Mouse (Mus musculus): ENCODE results near the gene Rpl28.

Gene Rpl28

DNA sequence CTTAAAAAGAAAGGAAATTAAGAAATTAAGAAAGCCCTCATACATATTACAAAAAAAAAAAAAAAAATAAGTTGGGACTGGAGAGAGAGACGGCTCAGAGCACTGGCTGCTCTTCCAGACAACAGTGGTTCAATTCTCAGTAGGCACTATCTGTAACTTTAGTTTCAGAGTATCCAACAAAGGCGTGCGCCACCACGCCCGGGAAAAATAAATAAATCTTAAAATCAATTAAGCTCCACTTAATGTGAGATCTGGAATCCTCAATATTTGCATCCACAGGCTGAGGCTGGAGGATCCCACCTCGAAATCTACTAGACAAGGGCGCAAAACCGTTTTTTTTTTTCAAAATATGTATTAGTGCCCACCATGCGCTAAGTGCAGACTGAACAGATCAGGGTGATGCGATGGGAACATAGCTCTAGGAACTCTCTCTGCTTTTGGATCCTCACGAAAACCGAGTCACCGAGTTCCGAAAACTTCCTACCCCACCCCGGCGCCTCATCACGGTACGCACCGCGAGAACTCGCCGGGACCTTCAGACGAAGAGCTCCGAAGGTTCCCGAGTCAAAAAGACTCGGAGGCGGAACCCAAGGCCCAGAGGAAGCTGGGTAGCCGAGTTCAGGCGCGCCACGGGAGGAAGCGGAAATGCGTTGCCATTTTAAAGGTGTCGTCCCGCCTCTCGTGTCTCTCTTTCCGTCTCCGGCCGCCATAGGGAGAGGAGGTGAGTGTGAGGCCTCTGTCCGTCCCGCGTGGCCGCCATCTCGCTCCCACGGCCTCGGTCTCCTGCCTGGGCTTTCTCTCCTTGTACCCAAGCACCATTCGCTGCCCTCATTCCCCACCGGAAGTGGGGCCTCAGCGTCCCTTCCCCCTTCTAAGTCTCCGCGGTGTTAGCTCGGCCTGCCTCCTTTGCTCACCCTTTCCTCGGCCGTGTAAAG, at the start of gene Rpl28:
Gene Rpl28 (plus strand): TSS at position 597 of the 935 bp plus-strand sequence.
- DNase-seq: peak; percentile 98

- no peak for DNase-seq
These were observed 49.3 kb upstream of the Rpl28 start for GRCm38 (mm10) chr7:4743354-4743753.

DNA sequence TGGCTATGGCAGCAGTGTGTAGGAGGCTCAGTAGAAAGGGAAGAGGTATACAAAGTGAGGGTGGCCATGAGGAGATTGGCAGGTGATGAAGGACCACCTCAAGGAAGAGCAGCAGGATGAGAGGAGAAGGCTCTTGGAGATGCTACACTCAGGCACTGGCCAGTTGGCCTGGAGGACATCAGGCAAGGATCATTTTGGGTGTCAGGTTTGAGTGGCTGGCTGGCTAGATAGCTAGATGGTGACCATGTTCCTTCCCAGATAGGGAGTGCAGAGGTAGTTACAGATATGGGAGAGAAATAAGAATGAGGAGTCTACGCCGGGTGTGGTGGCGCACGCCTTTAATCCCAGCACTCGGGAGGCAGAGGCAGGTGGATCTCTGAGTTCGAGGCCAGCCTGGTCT, 47.8 kb upstream of the Rpl28 start:
- no peak for DNase-seq

DNA sequence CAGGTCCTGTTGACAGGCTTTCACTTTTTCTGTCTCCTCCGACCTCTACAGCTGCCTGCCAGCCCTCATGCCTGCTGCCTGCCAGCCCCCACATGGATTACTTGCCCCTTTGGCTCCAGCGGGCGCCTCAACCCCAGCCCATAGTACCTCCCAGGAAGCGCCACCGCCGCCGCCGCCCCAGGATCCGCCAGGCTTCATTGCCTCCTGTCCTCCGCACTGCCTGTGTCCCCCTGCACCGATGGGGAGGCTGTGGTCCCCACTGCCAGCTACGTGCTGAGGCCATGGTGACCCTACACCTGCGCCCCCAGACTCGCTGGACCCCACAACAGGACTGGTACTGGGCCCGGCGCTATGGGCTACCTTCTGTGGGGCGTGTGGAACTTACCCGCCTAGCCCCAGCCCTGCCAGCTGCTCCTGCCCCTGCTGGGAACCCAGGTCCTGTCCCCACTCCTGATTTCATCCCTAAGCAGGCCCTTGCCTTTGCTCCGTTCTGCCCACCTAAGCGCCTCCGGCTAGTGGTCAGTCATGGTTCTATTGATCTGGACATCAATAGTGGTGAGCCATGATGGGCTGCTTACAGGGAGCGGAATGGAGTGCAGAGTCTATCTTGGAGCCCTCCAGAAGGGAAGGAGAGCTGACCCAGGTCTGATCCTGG, 46.2 kb upstream of the Rpl28 start:
- no peak for DNase-seq

DNA sequence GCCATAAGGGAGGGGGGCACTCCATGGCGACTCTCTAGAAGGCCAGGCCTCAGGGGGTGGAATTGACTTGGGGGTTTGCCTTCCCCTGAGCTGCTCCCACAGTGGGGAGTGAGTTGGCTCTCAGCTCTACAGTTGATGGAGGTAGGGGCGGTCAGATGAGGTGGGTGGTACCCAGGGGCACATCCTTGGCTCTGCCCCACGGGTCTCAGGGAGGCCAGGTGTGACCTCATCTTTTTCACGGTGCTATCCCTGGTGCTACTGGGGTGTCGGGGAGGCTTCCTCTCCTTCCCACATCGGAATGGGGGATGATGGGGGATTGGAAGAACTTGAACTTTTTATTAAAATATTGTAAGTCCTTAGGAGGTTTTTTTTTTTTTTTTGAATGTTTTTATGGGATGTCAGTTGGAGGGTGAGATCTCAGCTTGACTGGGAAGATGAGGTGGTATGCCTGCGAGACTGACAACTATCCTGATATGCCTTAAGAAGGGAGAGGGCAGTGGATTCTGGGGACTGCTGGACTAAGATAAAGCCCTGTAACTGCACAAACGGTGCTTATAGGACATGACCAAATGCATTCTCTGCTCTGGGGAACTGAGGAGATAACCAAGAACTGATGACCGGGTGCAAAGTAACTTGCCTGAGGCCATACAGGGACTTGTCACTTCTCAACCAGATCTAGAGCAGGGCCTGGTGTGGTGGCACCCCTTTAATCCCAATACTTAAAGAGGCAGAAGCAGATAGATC, 45.3 kb upstream of the Rpl28 start:
- no peak for DNase-seq

DNA sequence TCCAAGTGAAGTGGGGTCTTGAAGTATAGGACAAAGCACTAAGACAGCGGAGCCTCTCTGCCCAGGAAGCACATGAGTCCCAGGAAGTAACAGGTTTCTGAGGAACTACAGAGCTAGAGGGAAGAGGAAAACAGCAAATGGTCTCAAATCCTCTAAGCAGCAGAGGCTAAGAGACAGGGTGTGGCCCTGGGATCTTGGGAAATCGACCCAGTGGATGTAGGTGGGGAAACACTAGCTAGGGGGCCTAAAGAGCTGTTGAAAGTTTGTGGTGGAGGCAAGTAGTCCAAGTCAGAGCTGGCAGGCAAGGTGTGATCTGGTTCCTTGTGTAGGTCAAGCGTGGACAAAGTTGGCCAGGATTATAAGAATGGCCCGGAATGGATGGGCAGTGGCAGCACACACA, 44.4 kb upstream of the Rpl28 start:
- no peak for DNase-seq

- no peak for DNase-seq
These were observed 43.5 kb upstream of the Rpl28 start for GRCm38 (mm10) chr7:4749169-4749568.

DNA sequence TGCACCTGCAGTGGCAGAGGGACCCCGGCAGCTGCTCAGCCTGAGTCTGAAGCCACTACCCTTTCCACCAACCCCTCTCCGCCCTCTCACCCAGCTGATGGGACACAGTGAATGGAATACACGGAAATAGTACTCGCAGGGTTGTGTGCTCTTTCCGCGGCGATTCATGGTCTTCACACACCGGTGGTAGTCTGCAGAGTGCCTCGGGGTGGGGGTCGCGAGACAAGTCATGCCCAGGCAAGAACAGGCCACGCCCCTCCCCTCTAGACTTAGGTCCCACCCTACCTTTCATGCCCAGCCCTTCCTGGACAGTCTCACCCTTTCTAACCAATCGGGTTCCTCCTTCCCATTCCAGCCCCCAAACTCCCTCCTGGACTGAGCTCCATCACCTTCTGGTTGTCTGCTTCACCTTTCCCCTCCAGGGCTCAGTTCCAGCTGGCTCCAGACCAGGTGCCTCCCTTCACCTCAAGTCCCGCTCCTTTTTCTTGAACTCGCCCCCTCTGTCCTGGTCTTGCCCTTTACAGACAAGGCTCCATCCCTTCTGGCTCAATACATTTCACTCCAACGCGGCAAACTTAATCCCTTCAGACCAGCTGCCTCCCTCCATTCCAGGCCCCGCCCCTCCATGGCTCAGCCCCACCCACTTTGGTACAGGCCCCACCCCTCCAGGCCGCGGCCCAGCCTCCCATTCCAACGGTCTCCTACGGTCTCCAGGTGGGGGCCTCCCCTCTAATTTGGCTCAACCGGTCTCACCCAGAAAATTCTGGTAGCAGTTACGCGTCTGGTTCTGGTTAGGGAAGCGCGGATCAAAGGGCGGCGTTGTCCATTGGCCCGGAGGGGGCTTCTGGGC, 40.5 kb upstream of the Rpl28 start:
- DNase-seq: peak; percentile 82

GRCm38 (mm10) chr7:4752821-4753570, 39.7 kb upstream of the Rpl28 start, which contains the start of gene Cox6b2:
Gene Cox6b2, minus strand, starts transcription at chr7:4753094.
- DNase-seq: peak; percentile 95

DNA sequence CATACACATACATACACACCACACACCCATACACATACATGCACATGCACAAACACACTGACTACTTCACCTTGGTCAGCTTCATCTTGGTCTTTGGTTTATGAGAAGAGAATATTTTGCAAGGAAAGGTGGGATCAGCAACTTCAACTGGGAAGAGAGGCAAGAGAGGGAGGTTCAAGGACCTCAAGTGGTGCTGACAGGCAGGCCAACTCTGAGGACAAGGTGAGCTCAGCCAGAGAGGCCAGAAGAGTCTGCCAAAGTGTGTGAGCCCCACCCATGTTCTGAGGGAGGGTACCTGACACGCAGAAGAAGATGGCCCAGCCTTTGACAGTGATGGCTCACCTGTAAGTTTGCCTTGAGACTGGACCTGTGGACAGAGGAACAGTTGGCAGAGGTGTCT, 33.0 kb upstream of the Rpl28 start:
- DNase-seq: no peak

DNA sequence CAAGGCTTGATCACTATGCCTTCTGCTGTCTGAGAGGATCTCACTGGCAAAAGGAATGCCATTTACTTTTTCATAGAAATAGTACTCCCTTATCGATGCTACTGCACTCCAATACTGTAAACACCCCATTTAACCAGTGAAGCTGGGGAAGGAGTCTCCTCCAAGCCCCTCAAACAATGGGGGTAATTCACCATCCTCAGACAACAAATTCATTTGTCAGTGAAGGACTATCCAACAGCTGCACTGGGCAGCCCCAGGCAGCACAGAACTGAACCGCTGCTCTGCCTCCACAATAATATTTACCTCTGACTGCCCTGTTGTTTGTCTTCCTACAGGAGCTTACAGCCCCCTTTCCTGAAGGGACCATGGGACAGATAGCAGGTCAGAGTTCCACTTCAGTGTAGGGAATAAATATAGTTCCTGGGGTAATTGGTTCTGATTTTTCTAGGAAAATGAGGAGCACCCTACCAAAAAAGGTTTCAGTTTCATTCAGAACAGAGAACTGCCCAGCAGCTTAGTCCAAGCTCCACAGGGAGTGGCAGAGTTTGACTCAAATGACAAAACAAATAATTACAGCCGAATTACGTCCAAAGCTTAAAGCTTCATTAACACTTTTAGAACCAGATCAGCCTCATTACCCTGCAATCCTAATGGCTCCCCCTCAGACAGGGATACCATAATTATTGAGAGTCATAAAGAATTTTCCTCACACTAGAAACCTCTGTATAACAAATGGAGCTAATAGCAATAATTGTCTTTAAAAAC, 27.5 kb upstream of the Rpl28 start:
- DNase-seq: peak; percentile 20

DNA sequence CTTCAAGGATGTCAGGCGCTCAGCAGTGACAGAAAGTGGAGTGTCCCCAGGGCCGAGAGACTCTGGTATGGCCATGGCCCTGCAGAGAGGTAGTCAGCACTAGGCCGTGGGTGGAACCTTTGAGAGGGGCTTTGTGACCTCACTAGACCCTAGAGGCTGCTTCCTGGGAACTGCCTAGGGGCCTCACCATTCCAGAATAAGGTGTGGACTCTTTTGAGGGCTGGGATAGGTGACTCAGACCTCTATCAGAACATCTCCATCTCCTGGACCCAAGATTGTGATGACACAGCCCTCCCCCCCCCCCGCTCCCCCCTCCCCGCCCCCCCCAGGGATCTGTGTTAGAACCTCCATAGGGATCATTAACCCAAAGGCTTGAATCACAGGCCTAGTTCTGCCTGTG, 21.5 kb upstream of the Rpl28 start, which contains the start of gene Fam71e2:
Gene Fam71e2 (minus strand): TSS at position 101 of the 400 bp plus-strand sequence.
- no peak for DNase-seq

- DNase-seq: no peak
These were observed 16.5 kb upstream of the Rpl28 start for GRCm38 (mm10) chr7:4776131-4776530.

- peak; percentile 82 for DNase-seq
These were observed 15.5 kb upstream of the Rpl28 start for GRCm38 (mm10) chr7:4776861-4777830.

DNA sequence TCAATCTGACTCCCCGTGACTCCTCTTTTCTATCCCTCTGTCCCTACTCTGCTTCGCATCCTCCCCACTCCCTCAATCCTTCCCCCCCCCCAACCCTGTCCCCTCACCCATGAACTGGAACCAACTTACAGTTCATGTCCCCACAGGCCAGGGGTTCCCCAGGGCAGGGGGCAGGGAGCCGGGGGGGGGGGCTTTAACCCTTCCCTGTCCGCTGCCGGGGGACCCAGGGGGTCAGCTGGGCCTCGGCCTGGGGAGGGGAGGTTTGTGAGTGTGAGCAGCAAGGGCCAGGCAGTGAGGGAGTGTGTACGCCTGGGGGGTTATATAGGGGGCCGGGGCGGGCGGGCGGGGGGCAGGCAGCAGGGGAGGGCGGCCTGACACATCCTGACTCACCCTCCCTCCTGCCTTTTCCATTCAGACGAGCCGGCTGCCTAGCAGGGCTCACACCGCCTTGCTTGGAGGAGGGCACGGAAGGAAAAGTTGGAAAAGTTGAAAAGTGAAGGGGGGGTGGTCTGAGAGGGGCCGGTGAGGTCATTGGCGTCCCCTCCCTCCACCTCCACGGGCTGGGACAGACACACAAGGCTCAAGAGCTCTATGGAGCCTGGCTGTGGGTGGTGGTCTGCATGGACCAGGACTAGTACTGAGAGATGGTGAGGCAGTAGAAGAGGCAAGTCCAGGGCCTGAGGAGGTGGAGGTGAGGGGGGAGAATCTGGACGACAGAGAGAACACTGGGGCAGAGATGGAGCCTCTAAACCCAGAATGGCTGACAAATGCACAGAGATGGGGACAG, 14.6 kb upstream of the Rpl28 start:
- no peak for DNase-seq

DNA sequence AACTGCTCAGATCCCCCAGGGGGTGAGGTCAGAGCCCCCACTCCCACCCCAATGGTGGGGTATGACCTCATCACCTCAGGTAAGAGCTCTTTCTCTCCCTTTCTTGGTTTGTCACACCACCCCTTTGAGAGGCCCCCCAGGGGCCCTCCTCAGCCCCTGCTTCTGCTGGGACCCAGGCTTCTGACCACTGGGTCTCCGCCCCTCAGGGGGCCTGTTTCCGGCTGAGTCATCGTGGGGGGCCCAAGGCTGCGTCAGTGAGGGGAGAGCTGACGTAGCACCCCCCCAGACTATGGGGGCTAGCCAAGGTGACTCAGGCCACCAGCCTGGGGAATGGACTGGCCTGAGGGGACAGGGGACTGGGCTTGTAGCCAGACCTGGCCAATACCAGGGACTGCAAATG, 12.8 kb upstream of the Rpl28 start:
- DNase-seq: no peak

GRCm38 (mm10) chr7:4782130-4782529, 10.5 kb upstream of the Rpl28 start:
- DNase-seq: no peak

DNA sequence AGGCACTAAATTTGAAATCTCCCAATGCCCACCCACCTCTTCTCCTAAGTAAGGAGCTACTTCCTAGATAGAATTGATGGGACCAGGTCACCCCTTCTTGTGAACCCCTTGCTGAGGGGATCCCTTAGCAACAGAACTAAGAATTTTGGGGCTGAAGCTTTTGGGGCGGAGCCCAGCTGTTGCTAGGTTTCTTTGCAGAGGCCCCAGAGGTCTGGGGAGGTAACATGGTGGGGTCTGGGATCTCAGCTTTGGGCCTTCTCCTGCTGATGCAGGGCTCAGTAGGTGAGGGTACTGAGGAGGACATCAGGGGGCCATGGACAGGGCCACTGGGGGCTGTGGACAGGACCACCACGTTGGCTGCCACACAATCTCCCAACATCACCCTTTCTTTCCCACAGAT, 9.9 kb upstream of the Rpl28 start, which contains the start of the genes Il11 and Tmem190:
Gene Il11 (minus strand): TSS at position 101 of the 400 bp plus-strand sequence.
Gene Tmem190 (plus strand): TSS at position 179 of the 400 bp plus-strand sequence.
- no peak for DNase-seq
